Mouse (Mus musculus) leukemia stem cell, adult 10-12 weeks (primary cell): ENCODE data around the gene Slc39a1. TPM values are rescaled to one million over a fixed set of nuclear protein-coding genes. Genes with fewer than 3 reads are reported as not detected.

ENCODE experiments used
- polyA plus RNA-seq: library from polyadenylated mRNA; stranded (reverse); fragments of >175 nt; gene quantifications from 2 replicates; pipeline ENCODE4 v1.2.3, GENCODE M21; 2012; ENCODE audit warnings: low replicate concordance

Slc39a1 gene
- 9.7 and 11.5 TPM in 2 replicates for polyA plus RNA-seq

GRCm38 (mm10) chr3:90247960-90248745, at the start of gene Slc39a1:
Gene Slc39a1 (plus strand): TSS chr3:90248172.

GRCm38 (mm10) chr3:90213377-90213866, 34.5 kb upstream of the Slc39a1 start, which contains the start of the genes Rps27 and Rab13:
Gene Rps27 (minus strand): TSS chr3:90213651.
Gene Rab13 (plus strand): TSS chr3:90213695.

GRCm38 (mm10) chr3:90231507-90232333, 16.3 kb upstream of the Slc39a1 start, which contains the start of gene Jtb:
Gene Jtb (plus strand): TSS chr3:90231597.

GRCm38 (mm10) chr3:90242984-90243775, 4.8 kb upstream of the Slc39a1 start, which contains the start of gene Creb3l4:
Gene Creb3l4 (minus strand): TSS chr3:90243512.

GRCm38 (mm10) chr3:90253653-90254418, 5.9 kb downstream of the Slc39a1 start, which contains the start of gene Crtc2:
Gene Crtc2 (plus strand): TSS chr3:90254163.

GRCm38 (mm10) chr3:90265034-90265931, 17.3 kb downstream of the Slc39a1 start, which contains the start of gene Dennd4b:
Gene Dennd4b (plus strand): TSS chr3:90265185.

GRCm38 (mm10) chr3:90292345-90293275, 44.6 kb downstream of the Slc39a1 start, which contains the start of gene Gatad2b:
Gene Gatad2b (plus strand): TSS chr3:90293178.

Other genes with a start within 250 kb of the Slc39a1 start
- gene Hax1, start 249.4 kb upstream of the Slc39a1 start, polyA plus RNA-seq: 8.6 and 32.9 TPM in 2 replicates
- 1.9 and 19.3 TPM in 2 replicates for gene 4933434E20Rik, start 196.5 kb upstream of the Slc39a1 start, polyA plus RNA-seq
- 141 and 192 TPM in 2 replicates for gene Ubap2l, start 195.5 kb upstream of the Slc39a1 start, polyA plus RNA-seq
- gene Tpm3, start 175.5 kb upstream of the Slc39a1 start, polyA plus RNA-seq: 36.5 and 81.5 TPM in 2 replicates
- not detected in 2 replicates for gene Nup210l, start 144.0 kb upstream of the Slc39a1 start, polyA plus RNA-seq
- 161 and 228 TPM in 2 replicates for gene Rps27, start 34.5 kb upstream of the Slc39a1 start, polyA plus RNA-seq
- gene Rab13, start 34.5 kb upstream of the Slc39a1 start, polyA plus RNA-seq: 1.1 and 1.8 TPM in 2 replicates
- gene Jtb, start 16.6 kb upstream of the Slc39a1 start, polyA plus RNA-seq: 135 and 244 TPM in 2 replicates
- 0.17 TPM in 1 of 2 replicates, not detected in the other for gene Creb3l4, start 4.7 kb upstream of the Slc39a1 start, polyA plus RNA-seq
- gene Crtc2, start 6.0 kb downstream of the Slc39a1 start, polyA plus RNA-seq: 53.2 and 125 TPM in 2 replicates
- 101 and 197 TPM in 2 replicates for gene Dennd4b, start 17.0 kb downstream of the Slc39a1 start, polyA plus RNA-seq
- gene Gatad2b, start 45.0 kb downstream of the Slc39a1 start, polyA plus RNA-seq: 3.4 and 5.4 TPM in 2 replicates
- gene Slc27a3, start 141.8 kb downstream of the Slc39a1 start, polyA plus RNA-seq: 2.4 and 2.9 TPM in 2 replicates
- 28.3 and 56.0 TPM in 2 replicates for gene Ints3, start 185.4 kb downstream of the Slc39a1 start, polyA plus RNA-seq
- gene Npr1, start 217.7 kb downstream of the Slc39a1 start, polyA plus RNA-seq: 0.89 and 5.8 TPM in 2 replicates
- 8.3 and 17.4 TPM in 2 replicates for gene Ilf2, start 228.0 kb downstream of the Slc39a1 start, polyA plus RNA-seq
- 1.9 and 2.3 TPM in 2 replicates for gene Snapin, start 242.9 kb downstream of the Slc39a1 start, polyA plus RNA-seq